Mouse (Mus musculus) thymus, adult 2 months (tissue): ENCODE data around the gene Fam118b. TPM values are rescaled to one million over a fixed set of nuclear protein-coding genes. Genes with fewer than 3 reads are reported as not detected.

ENCODE experiments used
- DNase-seq: peaks from one replicate; pipeline ENCODE4 v3.0.0; 2021
- H3K27ac ChIP-seq: fragments of 200-500 bp; 2 replicates; pipeline ENCODE4 v1.5.1; 2012; ENCODE audit warnings: low read length, control low read depth; ENCODE audit not compliant: control insufficient read depth, insufficient read depth
- H3K27me3 ChIP-seq: fragments of 200-500 bp; 2 replicates; pipeline ENCODE4 v1.6.1; 2012; ENCODE audit warnings: mild to moderate bottlenecking, low read length, moderate library complexity, mixed read lengths; ENCODE audit not compliant: control insufficient read depth, insufficient read depth
- H3K36me3 ChIP-seq: fragments of 200-500 bp; 2 replicates; pipeline ENCODE4 v1.6.1; 2012; ENCODE audit warnings: mild to moderate bottlenecking, low read length, moderate library complexity; ENCODE audit not compliant: control insufficient read depth, insufficient read depth
- H3K4me1 ChIP-seq: fragments of 200-500 bp; replicated peaks from 2 replicates; pipeline ENCODE4 v1.6.1; 2012; ENCODE audit warnings: low read length; ENCODE audit not compliant: control insufficient read depth, insufficient read depth
- H3K4me3 ChIP-seq: fragments of 200-500 bp; 2 replicates; pipeline ENCODE4 v1.5.1; 2012; ENCODE audit warnings: mild to moderate bottlenecking, low read length, control low read depth, moderate library complexity; ENCODE audit not compliant: control insufficient read depth, insufficient read depth
- CTCF ChIP-seq: fragments of 200-500 bp; IDR thresholded peaks from 2 replicates; pipeline ENCODE4 v1.5.1; 2012; ENCODE audit warnings: mild to moderate bottlenecking, control low read depth, low read length, moderate library complexity, borderline replicate concordance; ENCODE audit not compliant: control insufficient read depth, poor library complexity, insufficient read depth; ENCODE audit errors: extremely low read depth
- POLR2A ChIP-seq: fragments of 200-500 bp; IDR thresholded peaks from 2 replicates; pipeline ENCODE4 v1.6.1; 2012; ENCODE audit warnings: mild to moderate bottlenecking, low read length, control low read depth, moderate library complexity; ENCODE audit not compliant: control insufficient read depth, poor library complexity, insufficient read depth; ENCODE audit errors: extremely low read depth
- WGBS: fragments of 180-500 bp; shearing (Covaris S2); methylation state at CpG from one replicate; pipeline ENCODE4 v1.1.7; 2018; 5-methylcytosine and 5-hydroxymethylcytosine counted together
- polyA plus RNA-seq: library from polyadenylated mRNA; depleted of rRNA; stranded (reverse); fragments of >200 nt; gene quantifications from 2 replicates; pipeline ENCODE4 v1.2.3, GENCODE M21; 2012; rRNA removed

Fam118b gene
- polyA plus RNA-seq: 13.4 and 20.6 TPM in 2 replicates

GRCm38 (mm10) chr9:35267146-35267975 lies at the start of gene Fam118b, which contains the start of gene Rpusd4:
Gene Fam118b (minus strand): TSS chr9:35267805.
Gene Rpusd4 (plus strand): TSS chr9:35267865.
- peak; percentile 90 for DNase-seq
- WGBS: under 1% methylated on average over 62 of the region's 62 CpGs
- Histone ChIP-seq H3K4me3 (peak within 1 kb of the TSS; percentile 85), H3K27ac (no peak within 1 kb of the TSS), H3K36me3 (peaks cover 2% of the 10 kb centered on the region; the same call in 1 of the 2 replicates), H3K4me1 (peaks cover 7% of the 10 kb centered on the region), H3K27me3 (no peaks in the 10 kb centered on the region)
- TF ChIP-seq POLR2A (peak; percentile 87), CTCF (no peak)

GRCm38 (mm10) chr9:35316771-35317211 lies 49.2 kb upstream of the Fam118b start:
- Histone ChIP-seq H3K27me3 (no peaks in the 10 kb centered on the region), H3K4me1 (no peaks in the 10 kb centered on the region), H3K36me3 (no peaks in the 10 kb centered on the region), H3K4me3 (no peak overlapping the region), H3K27ac (no peak overlapping the region)
- DNase-seq: no peak
- no peak for TF ChIP-seq POLR2A
- TF ChIP-seq CTCF: no peak
- 90% methylated on average over 3 of the region's 3 CpGs for WGBS

- Histone ChIP-seq H3K27ac (no peak overlapping the region), H3K36me3 (no peaks in the 10 kb centered on the region), H3K4me3 (no peak overlapping the region), H3K27me3 (no peaks in the 10 kb centered on the region), H3K4me1 (no peaks in the 10 kb centered on the region)
- DNase-seq: no peak
- WGBS: 95% methylated on average over 1 of the region's 1 CpGs
- no peak for TF ChIP-seq POLR2A
- TF ChIP-seq CTCF: no peak
Measured at GRCm38 (mm10) chr9:35314254-35314653, 46.6 kb upstream of the Fam118b start.

- no peak for DNase-seq
- no peak for TF ChIP-seq POLR2A
- no peak for TF ChIP-seq CTCF
- no peaks in the 10 kb centered on the region for H3K4me1 ChIP-seq
- H3K27me3 ChIP-seq: no peaks in the 10 kb centered on the region
- H3K36me3 ChIP-seq: no peaks in the 10 kb centered on the region
- whole genome bisulfite sequencing: 59% methylated on average over 4 of the region's 4 CpGs
- no peak overlapping the region for H3K4me3 ChIP-seq
- no peak overlapping the region for H3K27ac ChIP-seq
Measured at GRCm38 (mm10) chr9:35313601-35314000, 46.0 kb upstream of the Fam118b start.

- Histone ChIP-seq H3K4me3 (no peak overlapping the region), H3K27me3 (no peaks in the 10 kb centered on the region), H3K27ac (no peak overlapping the region), H3K4me1 (no peaks in the 10 kb centered on the region), H3K36me3 (no peaks in the 10 kb centered on the region)
- 75% methylated on average over 3 of the region's 3 CpGs for WGBS
- TF ChIP-seq CTCF (no peak), POLR2A (no peak)
- DNase-seq: no peak
Measured at GRCm38 (mm10) chr9:35312516-35312915, 44.9 kb upstream of the Fam118b start.

- no peak for TF ChIP-seq CTCF
- TF ChIP-seq POLR2A: no peak
- no peaks in the 10 kb centered on the region for H3K27me3 ChIP-seq
- WGBS: 85% methylated on average over 6 of the region's 6 CpGs
Measured at GRCm38 (mm10) chr9:35310377-35310776, 42.8 kb upstream of the Fam118b start.

More at GRCm38 (mm10) chr9:35310377-35310776, 42.8 kb upstream of the Fam118b start:
- no peaks in the 10 kb centered on the region for H3K36me3 ChIP-seq
- no peaks in the 10 kb centered on the region for H3K4me1 ChIP-seq
- no peak for DNase-seq
- no peak overlapping the region for H3K4me3 ChIP-seq
- H3K27ac ChIP-seq: no peak overlapping the region
